Mouse (Mus musculus) layer of hippocampus, postnatal 10 days (tissue): Measurements from ENCODE around the gene Paqr4. TPM values are rescaled to one million over a fixed set of nuclear protein-coding genes. Genes with fewer than 3 reads are reported as not detected.
"Not testable (repeated sequence)": the region's sequence is repeated elsewhere in the genome, so short reads cannot be mapped to it uniquely, and the experiment has no call there.

Experiments
- DNase-seq, 2 experiments: peaks; one replicate each; pipeline ENCODE4 v3.0.0; 2021; ENCODE audit warnings: low spot score in 2 of 2
- long read RNA-seq: library from polyadenylated mRNA; stranded (forward); transcript quantifications from one replicate; pipeline ENCODE4 v2.0.0, GENCODE M21; 2023
- total RNA-seq, 2 experiments: library from RNA; stranded (reverse); gene quantifications; 2 replicates each; pipeline ENCODE4 v1.2.3; 2021

The Paqr4 gene
- total RNA-seq = 10 to 100 TPM; 51.8 to 53.1 TPM
- long read RNA-seq, transcript Paqr4-201 (3 exons, 2,575 nt) = major isoform, 67 of 91 reads
- long read RNA-seq, partial matches to known transcripts = 1 of 91 reads
- long read RNA-seq, other reads (novel, unspliced or antisense) = 22 of 91 reads

GRCm38 (mm10) chr17:23740598-23741021 is at the start of gene Paqr4:
Paqr4 (minus strand) TSS chr17:23740867.
- peak in 1 of 2 experiments; percentile 22 for DNase-seq

DNA sequence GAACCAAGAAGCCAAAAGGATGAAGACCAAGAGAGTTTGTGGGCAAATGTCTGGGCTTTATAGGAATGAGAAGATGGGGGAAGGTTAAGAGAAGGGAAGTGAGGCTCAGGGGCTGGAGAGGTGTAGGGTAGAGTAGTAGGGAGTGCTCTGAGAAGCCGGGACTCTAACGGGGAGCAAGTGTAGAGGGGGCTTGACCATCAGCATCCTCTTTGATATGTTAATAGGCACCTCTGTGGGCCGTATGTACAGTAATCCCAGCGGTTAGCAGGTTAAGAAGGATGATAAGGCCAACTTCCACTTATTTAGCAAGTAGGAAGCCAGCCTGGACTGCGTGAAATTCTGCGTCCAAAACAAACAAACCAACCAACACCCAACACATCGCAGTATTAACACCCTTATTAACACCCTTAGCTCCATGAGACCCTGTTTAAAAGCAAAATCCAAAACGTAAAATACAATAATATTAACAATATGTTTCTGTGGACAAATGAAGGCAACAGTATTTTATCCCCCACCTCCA is 49.1 kb upstream of the Paqr4 start:
- no peak for DNase-seq

DNA sequence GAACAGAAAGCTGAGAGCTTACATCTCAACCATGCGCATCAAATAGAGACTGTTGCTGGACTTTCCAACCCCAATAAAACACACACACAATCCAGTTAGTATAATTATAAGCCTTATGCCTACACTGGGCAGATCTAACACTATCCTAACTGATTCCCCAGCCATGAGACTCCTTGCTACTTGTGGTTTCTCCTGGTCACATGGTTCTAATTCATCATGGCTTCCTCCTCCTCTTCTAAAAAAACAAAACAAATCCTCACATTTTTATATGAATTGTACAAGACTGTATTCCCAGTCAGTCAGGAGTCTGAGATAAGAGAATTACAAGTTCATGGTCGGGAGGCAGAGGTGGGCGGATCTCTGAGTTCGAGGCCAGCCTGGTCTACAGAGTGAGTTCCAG is 48.3 kb upstream of the Paqr4 start:
- DNase-seq = no peak

DNA sequence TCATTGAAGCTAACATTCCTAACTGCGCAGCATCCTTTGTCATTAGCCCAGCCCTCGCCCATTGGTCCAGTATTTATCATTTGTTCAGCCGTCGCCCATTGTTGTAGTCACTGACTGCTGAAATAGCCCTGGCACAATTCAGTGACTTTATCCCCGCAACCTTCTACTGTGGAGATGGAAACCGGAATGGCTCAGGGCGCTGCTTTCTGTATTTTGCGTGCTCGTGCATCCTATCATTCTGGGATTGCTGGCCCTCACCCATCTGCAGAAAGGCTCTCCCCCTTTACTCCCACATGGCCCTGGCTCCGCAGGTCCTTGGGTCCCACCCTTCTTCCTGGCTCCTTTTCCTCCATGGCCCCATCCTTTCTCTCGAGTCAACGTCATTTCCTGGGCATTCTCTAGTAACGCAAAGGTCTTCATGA is 45.9 kb upstream of the Paqr4 start:
- peak; percentile 30 to 47 for DNase-seq

GRCm38 (mm10) chr17:23785561-23786471 is 45.1 kb upstream of the Paqr4 start, which contains the start of gene Flywch2:
Flywch2 (minus strand) TSS chr17:23786081.
- peak; percentile 82 to 89 for DNase-seq

DNA sequence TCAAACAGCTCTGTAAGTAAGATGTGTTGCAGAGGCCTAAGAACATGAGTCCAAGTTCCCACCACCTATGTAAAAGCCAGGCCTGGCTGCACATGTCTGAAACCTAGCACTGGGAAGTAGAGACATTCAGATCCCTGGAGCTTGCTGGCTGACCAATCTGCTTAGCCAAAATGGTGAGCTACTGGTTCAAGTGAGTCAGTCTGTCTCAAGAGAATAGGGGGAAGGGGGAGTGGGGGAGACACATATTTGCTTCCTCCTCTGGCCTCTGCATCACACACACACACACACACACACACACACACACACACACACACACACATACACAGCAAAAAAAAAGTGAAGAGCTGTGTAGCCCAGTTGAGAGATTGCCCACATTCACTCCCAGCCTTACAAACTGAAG is 42.7 kb upstream of the Paqr4 start:
- DNase-seq = no peak

- no peak for DNase-seq
Measured at GRCm38 (mm10) chr17:23778447-23778846, 37.8 kb upstream of the Paqr4 start.

- no peak for DNase-seq
Measured at GRCm38 (mm10) chr17:23777141-23777540, 36.5 kb upstream of the Paqr4 start.

DNA sequence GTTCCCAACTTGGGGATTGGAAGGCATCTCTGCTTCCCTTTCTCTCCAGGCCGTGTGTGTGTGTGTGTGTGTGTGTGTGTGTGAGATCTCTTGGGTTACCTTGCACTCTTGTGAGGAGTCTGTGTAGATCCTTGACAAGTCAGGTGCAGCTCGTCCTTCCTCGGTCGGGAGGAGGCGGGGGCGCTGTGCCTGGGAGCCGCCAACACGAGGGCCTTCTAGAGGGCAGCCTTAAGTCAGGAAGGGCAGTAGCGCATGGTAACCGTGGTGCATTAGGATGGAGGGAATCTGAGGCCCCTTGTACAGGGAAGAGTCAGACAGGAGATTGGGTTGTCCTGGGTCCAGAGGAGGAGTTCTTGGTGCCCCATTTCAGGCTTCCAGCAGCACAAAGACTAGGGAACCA is 35.5 kb upstream of the Paqr4 start:
- DNase-seq = no peak

DNA sequence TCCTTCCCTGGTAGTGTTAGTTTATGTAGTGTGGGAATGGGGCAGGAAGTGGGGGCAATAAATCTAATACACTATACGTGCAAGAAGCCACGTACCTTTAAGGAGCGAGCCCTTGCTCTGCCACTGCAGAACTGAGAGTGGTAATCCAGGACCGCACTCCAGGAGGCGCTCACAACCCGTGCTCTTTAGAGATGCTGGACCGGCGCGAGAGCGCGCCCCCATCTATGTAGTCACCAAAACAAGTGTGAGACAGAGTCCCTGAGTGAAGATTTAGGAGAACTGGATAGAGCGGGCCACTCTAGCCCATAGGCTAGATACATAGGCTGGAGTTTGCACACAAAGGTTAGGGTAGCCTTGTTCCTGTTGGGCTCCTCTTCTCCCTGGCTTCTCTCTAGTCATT is 33.4 kb upstream of the Paqr4 start:
- peak; percentile 73 to 79 for DNase-seq

DNA sequence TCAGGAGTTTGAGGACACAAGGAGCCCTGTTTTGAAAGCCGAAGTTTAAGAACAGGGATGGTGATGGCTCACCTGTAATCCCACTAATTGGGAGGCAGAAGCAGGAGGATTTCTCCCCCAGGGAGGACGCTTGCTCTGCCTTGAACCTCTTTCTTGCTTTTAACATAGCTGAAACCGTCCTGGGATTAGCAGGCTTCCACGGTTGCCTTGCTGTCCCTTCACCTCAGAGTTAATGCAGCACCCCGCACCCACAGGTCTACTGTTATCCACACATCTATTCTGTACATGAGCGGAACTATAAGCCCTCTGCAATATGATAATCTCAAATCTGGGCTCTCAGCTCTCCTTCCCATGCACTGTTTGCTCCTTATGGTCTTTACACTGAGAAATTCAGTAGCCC is 33.0 kb upstream of the Paqr4 start:
- DNase-seq = no peak

DNA sequence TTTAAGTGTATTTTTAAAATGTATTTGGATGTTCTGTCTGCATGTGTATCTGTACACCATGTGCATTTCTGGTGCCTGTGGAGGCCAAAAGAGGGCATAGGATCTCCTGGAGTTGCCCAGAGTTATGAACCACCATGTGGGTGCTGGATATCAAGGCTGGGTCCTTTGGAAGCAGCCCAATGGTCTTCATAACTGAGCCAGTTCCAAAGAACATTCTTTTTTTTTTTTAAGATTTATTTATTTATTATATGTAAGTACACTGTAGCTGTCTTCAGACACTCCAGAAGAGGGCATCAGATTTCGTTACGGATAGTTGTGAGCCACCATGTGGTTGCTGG is 31.5 kb upstream of the Paqr4 start:
- not testable (repeated sequence) for DNase-seq

DNA sequence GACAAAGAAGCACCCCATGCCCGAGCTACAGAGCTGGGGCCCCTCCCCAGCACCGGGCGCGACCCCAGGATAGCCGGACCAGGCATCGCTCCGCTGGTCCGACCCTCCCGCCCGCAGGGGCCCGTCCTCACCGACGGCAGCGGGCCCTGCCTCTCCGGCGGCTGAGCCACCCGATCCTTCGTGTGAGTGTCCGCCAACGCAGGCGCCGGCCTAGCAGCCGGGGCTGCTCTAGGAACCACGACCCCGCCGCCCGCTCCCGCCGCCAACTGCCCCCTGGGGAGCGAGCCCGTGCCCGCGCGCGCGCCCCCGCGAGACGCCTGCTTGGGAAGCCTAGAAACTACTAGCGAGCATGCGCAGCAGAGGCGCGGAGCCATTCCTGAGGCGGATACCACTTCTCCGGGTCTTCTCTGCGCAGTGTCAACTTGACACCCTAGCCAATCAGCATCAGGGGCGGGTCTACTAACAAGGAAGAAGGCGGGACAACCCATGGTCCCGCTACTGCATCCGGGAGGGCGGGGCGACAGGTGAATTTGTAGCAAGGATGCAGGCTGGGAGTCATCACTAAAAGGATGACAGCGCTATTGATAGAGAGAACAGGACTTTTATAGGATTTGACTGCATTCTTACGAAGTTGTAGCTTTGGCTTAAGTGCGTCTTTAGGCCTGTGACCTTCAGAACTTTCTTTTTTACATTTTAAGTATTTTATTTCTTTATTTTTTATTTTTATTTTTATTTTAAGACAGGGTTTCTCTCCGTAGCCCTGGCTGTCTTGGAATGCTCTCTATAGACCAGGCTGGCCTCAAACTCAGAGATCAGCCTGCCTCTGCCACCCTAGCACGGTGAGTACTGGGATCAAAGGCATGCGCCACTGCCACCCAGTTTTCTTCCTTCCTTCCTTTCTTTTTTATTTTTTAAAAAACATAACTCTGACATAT is 30.9 kb upstream of the Paqr4 start, which contains the start of gene Flywch1:
TSS of gene Flywch1 (minus strand) at position 319 of the 935 bp plus-strand sequence.
- DNase-seq = peak; percentile 98 to 99

DNA sequence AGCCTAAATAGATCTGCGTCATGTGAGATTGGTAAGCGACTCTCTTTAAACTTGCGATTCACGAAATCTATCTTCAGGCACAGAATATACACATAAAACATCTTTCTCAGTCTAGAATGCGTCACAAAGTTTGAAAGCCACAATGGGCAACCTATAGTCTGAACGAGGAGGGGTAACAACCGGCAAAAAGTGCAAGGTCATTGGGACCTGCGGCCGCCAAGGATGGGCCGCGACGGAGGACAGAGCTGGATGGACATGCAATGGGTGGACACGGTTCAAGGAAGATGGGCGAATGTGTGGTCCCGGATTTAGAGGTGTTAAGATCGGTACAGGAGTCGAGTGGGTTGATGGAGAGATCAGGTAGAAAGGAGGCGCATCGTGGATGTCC is 30.2 kb upstream of the Paqr4 start:
- DNase-seq = no peak

DNA sequence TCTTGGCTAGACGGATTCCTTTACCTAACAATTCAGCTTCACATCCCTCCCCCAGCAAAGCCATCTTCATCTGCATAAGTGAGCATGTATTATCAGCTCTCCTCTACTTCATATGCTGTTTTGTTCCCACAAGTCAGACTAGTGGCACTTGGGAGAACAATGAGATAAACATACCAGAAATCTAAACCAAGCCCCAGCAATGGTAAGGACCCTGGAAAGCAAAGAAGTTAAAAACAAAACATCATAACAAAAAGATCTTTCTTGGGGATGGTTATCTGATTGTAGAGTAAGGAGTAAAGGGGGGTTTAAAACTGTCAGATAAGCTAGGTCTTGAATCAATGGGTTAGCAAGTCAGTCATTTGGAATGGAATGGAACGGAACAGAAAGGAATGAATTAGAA is 29.8 kb upstream of the Paqr4 start:
- no peak for DNase-seq

- peak in 1 of 2 experiments; percentile 33 for DNase-seq
Measured at GRCm38 (mm10) chr17:23762976-23763375, 22.3 kb upstream of the Paqr4 start.

- no peak for DNase-seq
Measured at GRCm38 (mm10) chr17:23761155-23761554, 20.5 kb upstream of the Paqr4 start.

- no peak for DNase-seq
Measured at GRCm38 (mm10) chr17:23760231-23760630, 19.6 kb upstream of the Paqr4 start.

GRCm38 (mm10) chr17:23758801-23759200 is 18.1 kb upstream of the Paqr4 start:
- no peak for DNase-seq

DNA sequence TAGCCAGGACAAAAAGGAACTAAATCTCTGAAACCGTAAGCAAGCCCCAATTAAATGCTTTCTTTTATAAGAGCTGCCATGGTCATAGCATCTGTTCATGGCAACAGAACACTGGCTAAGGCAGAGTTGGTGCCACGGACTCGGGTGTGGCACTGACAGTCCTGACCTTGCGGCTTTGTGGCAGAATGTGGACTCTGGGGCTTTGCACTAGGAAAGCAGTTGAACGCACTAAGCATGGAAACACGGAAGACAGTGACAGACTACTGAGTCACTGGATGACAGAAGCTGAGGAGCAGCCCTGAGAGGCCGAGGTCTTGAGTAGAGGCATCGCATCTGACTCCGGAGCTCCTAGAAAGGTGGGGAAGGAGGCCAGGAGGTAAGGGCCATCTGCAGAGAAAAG is 16.9 kb upstream of the Paqr4 start:
- no peak for DNase-seq

DNA sequence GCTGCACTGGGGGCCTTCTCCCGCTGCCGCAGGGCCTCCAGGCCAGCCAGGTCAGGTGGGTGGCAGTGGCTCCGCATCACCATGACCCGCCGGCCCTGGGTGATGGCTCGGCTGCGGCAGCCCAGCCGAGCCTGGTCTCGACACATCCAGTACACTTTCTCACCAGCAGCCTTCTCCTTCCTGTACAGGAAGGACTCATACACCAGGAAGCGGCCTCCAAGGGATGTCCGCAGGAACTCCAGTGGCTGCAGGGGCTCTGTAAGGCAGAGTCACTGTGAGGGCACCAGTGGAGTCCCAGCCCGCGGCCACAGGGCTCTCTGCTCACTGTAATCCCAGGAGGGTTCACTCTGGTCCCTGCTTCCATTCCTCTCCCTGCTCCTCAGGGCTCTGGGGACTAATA is 15.0 kb upstream of the Paqr4 start:
- no peak for DNase-seq
